8 mouse cellular contexts compared by ENCODE assay signal in the genomic region with DNA sequence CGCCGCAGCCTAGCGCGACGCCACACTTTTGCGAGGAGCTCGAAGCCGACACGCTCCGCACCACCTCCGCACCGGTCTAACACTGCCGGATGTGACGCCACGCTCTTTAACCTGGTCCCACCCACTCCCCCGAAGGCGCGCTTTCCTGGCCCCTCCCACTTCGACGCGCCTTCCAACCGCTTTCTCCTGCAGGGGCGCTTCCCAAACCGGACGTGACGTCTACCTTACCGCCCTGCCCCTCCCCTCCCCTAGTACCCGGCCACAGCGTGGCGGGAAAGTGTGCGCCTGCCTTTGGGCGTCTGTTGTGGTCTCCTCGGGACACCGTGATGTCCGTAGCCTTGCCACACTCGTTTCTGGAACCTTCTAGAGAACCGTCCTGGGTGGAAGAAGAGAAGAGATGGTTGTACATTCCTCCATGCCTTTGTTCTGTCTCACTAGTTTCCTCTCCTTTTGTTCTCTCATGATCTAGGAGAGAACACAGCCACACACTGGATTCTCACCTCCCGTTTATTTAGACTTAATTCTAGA. TPM values are rescaled to one million over a fixed set of nuclear protein-coding genes. Genes with fewer than 3 reads are reported as not detected.
DNase-seq lines count a peak whose midpoint lies in the region; ATAC-seq and TF ChIP-seq lines count a peak whose summit lies in the region.

TSS of gene Tra2b (minus strand) at position 157 of the 528 bp plus-strand sequence.

- peak within 1 kb of the TSS; percentile 99 for H3ac ChIP-seq in C2C12 (ENCODE audit: control insufficient read depth, insufficient read length, low read depth)

- peaks cover 15% of the 10 kb centered on the region for H3K36me3 ChIP-seq in C2C12 (ENCODE audit: control insufficient read depth, insufficient read depth)
- peaks cover 29% of the 10 kb centered on the region for H3K36me3 ChIP-seq in erythroblast, embryonic 14.5 days (ENCODE audit: control insufficient read depth)
- no peaks in the 10 kb centered on the region for H3K36me3 ChIP-seq in heart, embryonic 12.5 days
- no peaks in the 10 kb centered on the region for H3K36me3 ChIP-seq in kidney, postnatal 0 days (ENCODE audit: insufficient read depth, low read length)
- no peaks in the 10 kb centered on the region for H3K36me3 ChIP-seq in liver, embryonic 11.5 days (ENCODE audit: control insufficient read depth, insufficient read depth, low read length)
- H3K36me3 ChIP-seq in stomach, embryonic 14.5 days (ENCODE audit: control insufficient read depth, insufficient read depth, low read length) = no peaks in the 10 kb centered on the region

- no peaks in the 10 kb centered on the region for H3K27me3 ChIP-seq in C2C12 (ENCODE audit: control insufficient read depth, insufficient read depth, insufficient read length)
- H3K27me3 ChIP-seq in erythroblast, embryonic 14.5 days (ENCODE audit: control insufficient read depth) = no peaks in the 10 kb centered on the region
- H3K27me3 ChIP-seq in heart, embryonic 12.5 days (replicated peaks) = no peaks in the 10 kb centered on the region
- no peaks in the 10 kb centered on the region for H3K27me3 ChIP-seq in kidney, postnatal 0 days (ENCODE audit: insufficient read depth, low read length)
- H3K27me3 ChIP-seq in liver, embryonic 11.5 days (replicated peaks; ENCODE audit: control insufficient read depth, insufficient read depth, low read length) = no peaks in the 10 kb centered on the region
- H3K27me3 ChIP-seq in stomach, embryonic 14.5 days (ENCODE audit: control insufficient read depth, insufficient read depth, low read length) = no peaks in the 10 kb centered on the region

- no peak for TF ChIP-seq CTCF in C2C12 (IDR thresholded peaks at IDR 0.05; ENCODE audit: control insufficient read depth, insufficient read depth, insufficient read length)
- peak; percentile 21; the same call in 1 of the 2 replicates for TF ChIP-seq CTCF in brain, embryonic 14.5 days (IDR thresholded peaks at IDR 0.05; ENCODE audit: borderline replicate concordance, extremely low read depth, insufficient read depth, insufficient read length)
- TF ChIP-seq CTCF in kidney, postnatal 0 days (IDR thresholded peaks at IDR 0.05; ENCODE audit: low read depth) = peak; percentile 50

- H3K9me3 ChIP-seq in erythroblast, embryonic 14.5 days (ENCODE audit: control insufficient read depth, low read length) = no peaks in the 10 kb centered on the region
- H3K9me3 ChIP-seq in heart, embryonic 12.5 days (replicated peaks) = 0 out of 2 replicates have a peak, but pooled peaks cover 2% of the 10 kb centered on the region
- no peaks in the 10 kb centered on the region for H3K9me3 ChIP-seq in kidney, postnatal 0 days (replicated peaks; ENCODE audit: low read length)
- no peaks in the 10 kb centered on the region for H3K9me3 ChIP-seq in liver, embryonic 11.5 days (ENCODE audit: control insufficient read depth, low read length)
- H3K9me3 ChIP-seq in stomach, embryonic 14.5 days (ENCODE audit: control insufficient read depth, low read depth, low read length) = no peaks in the 10 kb centered on the region

- peaks cover 45% of the 10 kb centered on the region for H3K4me1 ChIP-seq in erythroblast, embryonic 14.5 days (ENCODE audit: control insufficient read depth)
- H3K4me1 ChIP-seq in heart, embryonic 12.5 days (replicated peaks) = peaks cover 9% of the 10 kb centered on the region
- peaks cover 10% of the 10 kb centered on the region; the same call in 1 of the 2 replicates for H3K4me1 ChIP-seq in kidney, postnatal 0 days (replicated peaks; ENCODE audit: insufficient read depth, low read length)
- peaks cover 18% of the 10 kb centered on the region for H3K4me1 ChIP-seq in liver, embryonic 11.5 days (replicated peaks; ENCODE audit: control insufficient read depth, insufficient read depth, low read length)
- H3K4me1 ChIP-seq in stomach, embryonic 14.5 days (ENCODE audit: control insufficient read depth, insufficient read depth, low read length) = peaks cover 2% of the 10 kb centered on the region; the same call in 1 of the 2 replicates

- peaks cover 60% of the 10 kb centered on the region for H3K79me2 ChIP-seq in C2C12 (ENCODE audit: control insufficient read depth, insufficient read depth)

- DNase-seq in brain, embryonic 14.5 days (ENCODE audit: low read depth) = peak; percentile 100
- peak; percentile 99 for DNase-seq in kidney, postnatal 0 days (ENCODE audit: low spot score)
- peak; percentile 96 for DNase-seq in liver, embryonic 11.5 days (ENCODE audit: low spot score)
- peak; percentile 99 for DNase-seq in naive thymus-derived CD4-positive, alpha-beta T cell, adult 2 months (ENCODE audit: low read depth)

- peaks cover 45% of the 10 kb centered on the region for H3K79me3 ChIP-seq in C2C12 (ENCODE audit: low read depth)

- H3K27ac ChIP-seq in heart, embryonic 12.5 days (ENCODE audit: poor library complexity, severe bottlenecking) = peak within 1 kb of the TSS; percentile 98
- peak within 1 kb of the TSS; percentile 99 for H3K27ac ChIP-seq in kidney, postnatal 0 days
- H3K27ac ChIP-seq in liver, embryonic 11.5 days (ENCODE audit: low read depth, low read length) = peak within 1 kb of the TSS; percentile 96
- peak within 1 kb of the TSS; percentile 96 for H3K27ac ChIP-seq in stomach, embryonic 14.5 days (ENCODE audit: low read length)

- H3K4me3 ChIP-seq in C2C12 (ENCODE audit: insufficient read depth, poor library complexity, severe bottlenecking) = peak within 1 kb of the TSS; percentile 98
- peak within 1 kb of the TSS; percentile 89 for H3K4me3 ChIP-seq in erythroblast, embryonic 14.5 days (replicated peaks)
- H3K4me3 ChIP-seq in heart, embryonic 12.5 days = peak within 1 kb of the TSS; percentile 89
- peak within 1 kb of the TSS; percentile 85 for H3K4me3 ChIP-seq in kidney, postnatal 0 days (replicated peaks; ENCODE audit: low read depth, low read length)
- peak within 1 kb of the TSS; percentile 100 for H3K4me3 ChIP-seq in liver, embryonic 11.5 days (ENCODE audit: low read depth, low read length)
- H3K4me3 ChIP-seq in stomach, embryonic 14.5 days (ENCODE audit: low read depth, low read length) = peak within 1 kb of the TSS; percentile 56

- H3K4me2 ChIP-seq in heart, embryonic 12.5 days = peak within 1 kb of the TSS; percentile 91
- peak within 1 kb of the TSS; percentile 73 for H3K4me2 ChIP-seq in kidney, postnatal 0 days (ENCODE audit: low read length)
- H3K4me2 ChIP-seq in liver, embryonic 11.5 days = peak within 1 kb of the TSS; percentile 94
- H3K4me2 ChIP-seq in stomach, embryonic 14.5 days (replicated peaks; ENCODE audit: low read depth, low read length) = peak within 1 kb of the TSS; percentile 64

- WGBS in heart, embryonic 12.5 days = under 1% methylated on average over 38 of the region's 38 CpGs
- under 1% methylated on average over 38 of the region's 38 CpGs for WGBS in kidney, postnatal 0 days
- 1% methylated on average over 38 of the region's 38 CpGs for WGBS in liver, embryonic 11.5 days
- 1% methylated on average over 33 of the region's 38 CpGs for WGBS in stomach, embryonic 14.5 days

- peak within 1 kb of the TSS; percentile 99 for H3K9ac ChIP-seq in heart, embryonic 12.5 days
- H3K9ac ChIP-seq in kidney, postnatal 0 days (ENCODE audit: low read depth, low read length) = peak within 1 kb of the TSS; percentile 92
- peak within 1 kb of the TSS; percentile 100 for H3K9ac ChIP-seq in liver, embryonic 11.5 days (ENCODE audit: low read depth, low read length)
- H3K9ac ChIP-seq in stomach, embryonic 14.5 days (replicated peaks; ENCODE audit: low read depth, low read length) = peak within 1 kb of the TSS; percentile 88

- TF ChIP-seq POLR2A in brain, embryonic 14.5 days (IDR thresholded peaks at IDR 0.05; ENCODE audit: borderline replicate concordance, extremely low read depth, insufficient read depth, insufficient read length, poor library complexity, severe bottlenecking) = peak; percentile 84; the same call in 1 of the 2 replicates

- peak; percentile 99 for ATAC-seq in heart, embryonic 12.5 days (ENCODE audit: insufficient number of reproducible peaks, low FRiP score)
- peak; percentile 98 for ATAC-seq in kidney, postnatal 0 days (replicated peaks; ENCODE audit: low FRiP score, low read depth)
- peak; percentile 97 for ATAC-seq in liver, embryonic 11.5 days (replicated peaks; ENCODE audit: low FRiP score)
- ATAC-seq in stomach, embryonic 14.5 days (ENCODE audit: insufficient number of reproducible peaks, insufficient read depth, low FRiP score, low read depth) = peak; percentile 98

TF ChIP-seq in C2C12, 6 proteins besides CTCF, POLR2A, EP300 and RAD21:
- TF ChIP-seq MAX (IDR thresholded peaks at IDR 0.05) (peak; percentile 89), USF1 (IDR thresholded peaks at IDR 0.05; ENCODE audit: low read depth) (no peak)
TF ChIP-seq in C2C12: peak in this region for 1.

RNA-seq across cellular contexts. Expression of gene Tra2b, which starts in this region (rescaled TPM):
- 63.9 TPM for polyA plus RNA-seq in C2C12 (2012; fragmentation: generic; extraction: Trizol)
- 175 TPM in 2 replicates for polyA plus RNA-seq in brain, embryonic 14.5 days (2012; rRNA removed)
- 7.1 and 8.3 TPM in 2 replicates for polyA plus RNA-seq in erythroblast, embryonic 14.5 days (2012)
- 236 and 251 TPM in 2 replicates for polyA plus RNA-seq in heart, embryonic 12.5 days (2016; fragmentation: Nextera tagmentation; extraction: Ambion mirVana)
- 242 and 280 TPM in 2 replicates for polyA plus RNA-seq in kidney, postnatal 0 days (2015; fragmentation: Nextera tagmentation; extraction: Ambion mirVana)
- polyA plus RNA-seq in liver, embryonic 11.5 days (2014; fragmentation: Nextera tagmentation; extraction: Ambion mirVana) = 331 and 367 TPM in 2 replicates
- polyA plus RNA-seq in stomach, embryonic 14.5 days (2014; fragmentation: Nextera tagmentation; extraction: Ambion mirVana) = 355 and 370 TPM in 2 replicates

Comparison
In these comparisons a context has a peak if more than half of its experiments do, and no peak if none do; other contexts are left out.
1. Peak in every context shown above with its lines: DNase-seq, ATAC-seq, H3K4me3 ChIP-seq and H3K27ac ChIP-seq.